Mouse (Mus musculus) stomach, postnatal 0 days (tissue): ENCODE measurements around the gene Ptgds. TPM values are rescaled to one million over a fixed set of nuclear protein-coding genes. Genes with fewer than 3 reads are reported as not detected.
A peak's percentile ranks its signal among the peaks of the same experiment; 100 is the strongest.

Experiments used
- ATAC-seq: fragments of 200-750 bp; cut with Nextera tagmentation; 2 replicates; pipeline ENCODE4 v1.8.0; 2017; ENCODE audit not compliant: low FRiP score, low TSS enrichment
- DNase-seq: peaks from one replicate; pipeline ENCODE4 v3.0.0-alpha.2; 2016; ENCODE audit warnings: low spot score
- H3K27ac ChIP-seq: fragments of 300-500 bp; sonication (generic); replicated peaks from 2 replicates; pipeline ENCODE4 v1.5.1; 2014; ENCODE audit warnings: mild to moderate bottlenecking, control low read depth
- H3K27me3 ChIP-seq: fragments of 300-500 bp; sonication (generic); 2 replicates; pipeline ENCODE4 v1.6.1; 2014; ENCODE audit warnings: low read length; ENCODE audit not compliant: control insufficient read depth, insufficient read depth
- H3K36me3 ChIP-seq: fragments of 300-500 bp; sonication (generic); 2 replicates; pipeline ENCODE4 v1.6.1; 2014; ENCODE audit warnings: low read length, mixed read lengths; ENCODE audit not compliant: control insufficient read depth, insufficient read depth
- H3K4me1 ChIP-seq: fragments of 300-500 bp; sonication (generic); replicated peaks from 2 replicates; pipeline ENCODE4 v1.6.1; 2014; ENCODE audit warnings: antibody characterized with exemption; ENCODE audit not compliant: control insufficient read depth, insufficient read depth
- H3K4me2 ChIP-seq: fragments of 300-500 bp; sonication (generic); replicated peaks from 2 replicates; pipeline ENCODE4 v1.6.1; 2014; ENCODE audit warnings: low read depth, mild to moderate bottlenecking, control low read depth, moderate library complexity
- H3K4me3 ChIP-seq: fragments of 300-500 bp; sonication (generic); 2 replicates; pipeline ENCODE4 v1.5.1; 2014; ENCODE audit warnings: low read depth, low read length, control low read depth
- H3K9ac ChIP-seq: fragments of 300-500 bp; sonication (generic); 2 replicates; pipeline ENCODE4 v1.6.1; 2014; ENCODE audit warnings: mild to moderate bottlenecking, low read length, control low read depth, mixed read lengths
- H3K9me3 ChIP-seq: fragments of 300-500 bp; sonication (generic); 2 replicates; pipeline ENCODE4 v1.6.1; 2016; ENCODE audit warnings: low read length; ENCODE audit not compliant: control insufficient read depth
- CTCF ChIP-seq: IDR thresholded peaks from 2 replicates; pipeline ENCODE4 v1.5.1; 2016; ENCODE audit warnings: antibody characterized with exemption, low read depth, mild to moderate bottlenecking, moderate library complexity
- EP300 ChIP-seq: optimal IDR thresholded peaks from 2 replicates; pipeline ENCODE3; 2016; ENCODE audit warnings: antibody characterized with exemption
- WGBS: fragments of 180-500 bp; shearing (Covaris S2); extraction: QIAGEN DNeasy Blood & Tissue Kit; methylation state at CpG from one replicate; pipeline ENCODE4 v1.1.7; 2014; 5-methylcytosine and 5-hydroxymethylcytosine counted together
- polyA plus RNA-seq: library from polyadenylated mRNA; unstranded; fragments of >200 nt; fragmentation: Nextera tagmentation; extraction: Ambion mirVana; gene quantifications from 2 replicates; pipeline ENCODE4 v1.2.1, GENCODE M21; 2015

Ptgds gene
- polyA plus RNA-seq, 1 experiment from 2014 or later: 4.7 TPM

- H3K4me3 ChIP-seq: no peak overlapping the region
- H3K9me3 ChIP-seq: no peaks in the 10 kb centered on the region
- ATAC-seq (no peak), DNase-seq (no peak)
- H3K4me1 ChIP-seq: 0 out of 2 replicates have a peak, but pooled peaks cover 10% of the 10 kb centered on the region
- H3K9ac ChIP-seq: no peak overlapping the region
- H3K27ac ChIP-seq: no peak overlapping the region
- WGBS: 67% methylated on average over 15 of the region's 15 CpGs
- H3K27me3 ChIP-seq: no peaks in the 10 kb centered on the region
- TF ChIP-seq CTCF (peak; percentile 20; the same call in 1 of the 2 replicates), EP300 (no peak)
- no peaks in the 10 kb centered on the region for H3K36me3 ChIP-seq
- H3K4me2 ChIP-seq: no peak overlapping the region
Measured at GRCm38 (mm10) chr2:25498622-25499478, 29.0 kb upstream of the Ptgds start.

GRCm38 (mm10) chr2:25497846-25498575, 28.2 kb upstream of the Ptgds start:
- Histone ChIP-seq H3K27me3 (no peaks in the 10 kb centered on the region), H3K4me2 (no peak overlapping the region), H3K36me3 (no peaks in the 10 kb centered on the region), H3K27ac (peak overlapping the region; percentile 40; the same call in 1 of the 2 replicates), H3K4me1 (0 out of 2 replicates have a peak, but pooled peaks cover 10% of the 10 kb centered on the region), H3K9me3 (no peaks in the 10 kb centered on the region), H3K9ac (no peak overlapping the region), H3K4me3 (no peak overlapping the region)
- DNase-seq (peak; percentile 55), ATAC-seq (0 out of 2 replicates have a peak, but pooled peaks have one; percentile 6)
- 44% methylated on average over 6 of the region's 6 CpGs for WGBS
- TF ChIP-seq CTCF: no peak
- no peak for TF ChIP-seq EP300

GRCm38 (mm10) chr2:25496462-25496861, 26.6 kb upstream of the Ptgds start:
- H3K4me1 ChIP-seq: 0 out of 2 replicates have a peak, but pooled peaks cover 4% of the 10 kb centered on the region
- no peak for TF ChIP-seq EP300
- peak; percentile 76 for TF ChIP-seq CTCF
- H3K4me2 ChIP-seq: no peak overlapping the region
- H3K27me3 ChIP-seq: no peaks in the 10 kb centered on the region
- H3K36me3 ChIP-seq: no peaks in the 10 kb centered on the region
- 41% methylated on average over 4 of the region's 4 CpGs for WGBS
- ATAC-seq (no peak), DNase-seq (no peak)
- H3K9me3 ChIP-seq: no peaks in the 10 kb centered on the region
- H3K27ac ChIP-seq: no peak overlapping the region
- H3K4me3 ChIP-seq: no peak overlapping the region
- no peak overlapping the region for H3K9ac ChIP-seq

- DNase-seq: no peak
- no peaks in the 10 kb centered on the region for H3K36me3 ChIP-seq
- H3K4me3 ChIP-seq: no peak within 1 kb of the TSS
- no peaks in the 10 kb centered on the region for H3K4me1 ChIP-seq
- H3K4me2 ChIP-seq: no peak within 1 kb of the TSS
- WGBS: 78% methylated on average over 5 of the region's 5 CpGs
- no peak for ATAC-seq
- no peak within 1 kb of the TSS for H3K9ac ChIP-seq
- TF ChIP-seq CTCF (no peak), EP300 (no peak)
- H3K9me3 ChIP-seq: no peaks in the 10 kb centered on the region
- H3K27me3 ChIP-seq: no peaks in the 10 kb centered on the region
- no peak within 1 kb of the TSS for H3K27ac ChIP-seq
Measured at GRCm38 (mm10) chr2:25493476-25493961, 23.7 kb upstream of the Ptgds start, which contains the start of gene Lcn12. TSS of gene Lcn12 (minus strand) at chr2:25493911.

- no peak overlapping the region for H3K4me3 ChIP-seq
- H3K4me2 ChIP-seq: no peak overlapping the region
- WGBS: 82% methylated on average over 5 of the region's 5 CpGs
- no peak for TF ChIP-seq CTCF
- TF ChIP-seq EP300: no peak
- no peaks in the 10 kb centered on the region for H3K9me3 ChIP-seq
- no peak for DNase-seq
- H3K36me3 ChIP-seq: no peaks in the 10 kb centered on the region
- H3K4me1 ChIP-seq: no peaks in the 10 kb centered on the region
- no peak overlapping the region for H3K9ac ChIP-seq
- no peak overlapping the region for H3K27ac ChIP-seq
- no peak for ATAC-seq
- H3K27me3 ChIP-seq: no peaks in the 10 kb centered on the region
Measured at GRCm38 (mm10) chr2:25492988-25493387, 23.1 kb upstream of the Ptgds start.
